Mouse (Mus musculus) naive thymus-derived CD4-positive, alpha-beta T cell, adult 2 months (primary cell): ENCODE data around the gene Tescl.
A peak's percentile ranks its signal among the peaks of the same experiment; 100 is the strongest.

ENCODE experiments used
- DNase-seq: peaks from one replicate; pipeline ENCODE4 v3.0.0-alpha.2; 2011; ENCODE audit warnings: low read depth

Gene Tescl

DNA sequence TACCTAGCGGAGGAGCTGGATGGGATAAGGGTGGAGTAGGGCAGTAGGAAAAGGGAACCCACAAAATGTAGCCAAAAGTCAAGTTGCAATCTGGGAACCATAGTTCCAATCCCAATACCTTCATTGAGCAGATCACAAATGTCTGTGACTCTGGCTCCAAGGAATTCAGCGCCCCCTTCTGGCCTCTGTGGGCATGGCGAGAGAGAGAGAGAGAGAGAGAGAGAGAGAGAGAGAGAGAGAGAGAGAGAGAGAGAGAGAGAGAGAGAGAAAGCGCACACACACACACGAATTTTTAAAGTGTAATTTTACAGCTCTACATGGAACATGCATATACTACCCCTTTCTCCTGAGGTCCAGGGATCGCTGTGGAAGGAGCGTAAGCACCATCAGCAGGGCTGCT is 29.5 kb upstream of the Tescl start:
- DNase-seq: peak; percentile 87

GRCm38 (mm10) chr7:24361001-24361400 is 27.3 kb upstream of the Tescl start:
- DNase-seq: peak; percentile 55

DNA sequence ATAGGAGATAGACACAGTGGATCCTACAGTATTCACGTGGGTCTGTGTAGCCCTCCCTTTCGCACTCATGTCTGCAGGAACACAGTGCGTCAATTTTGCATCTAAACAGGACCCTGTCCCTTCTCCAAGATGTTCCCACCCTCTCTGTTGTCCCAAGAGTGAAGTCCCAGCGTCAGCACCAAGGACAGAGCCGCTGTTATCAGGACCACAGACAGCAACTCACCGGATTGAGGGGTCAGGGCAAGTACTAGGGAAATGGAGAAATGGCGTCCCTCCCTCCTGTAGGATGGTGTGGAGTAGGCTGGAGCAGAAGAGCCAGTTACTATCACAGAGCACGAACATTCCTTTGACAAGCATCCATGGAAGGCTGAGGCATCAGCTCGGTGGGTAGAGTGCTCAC is 25.5 kb upstream of the Tescl start:
- no peak for DNase-seq

- peak; percentile 64 for DNase-seq
Observed at GRCm38 (mm10) chr7:24357899-24358298, 24.2 kb upstream of the Tescl start.

DNA sequence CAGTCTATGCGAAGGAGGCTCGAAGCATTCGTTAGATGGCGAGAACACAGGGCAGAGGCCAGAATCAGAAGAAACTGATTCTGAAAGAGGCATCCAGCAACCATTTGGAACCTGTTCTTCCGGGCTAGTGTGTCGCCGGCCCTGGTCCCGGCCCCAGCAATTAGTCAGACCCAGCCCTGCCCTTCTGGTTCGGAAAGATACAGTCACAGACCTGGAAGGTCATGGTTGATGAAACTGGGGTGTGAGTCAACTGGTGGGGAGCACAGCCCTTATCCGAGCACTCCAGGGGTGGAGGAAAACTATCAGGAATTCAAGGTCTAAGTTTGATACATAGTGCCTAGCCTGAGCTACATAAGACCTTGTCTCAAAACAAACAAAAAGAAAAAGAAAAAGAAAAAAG is 22.3 kb upstream of the Tescl start:
- DNase-seq: no peak

- no peak for DNase-seq
Observed at GRCm38 (mm10) chr7:24355646-24356045, 21.9 kb upstream of the Tescl start.

GRCm38 (mm10) chr7:24348896-24349295 is 15.2 kb upstream of the Tescl start, which contains the start of gene Lypd5:
Lypd5 (plus strand) TSS chr7:24349196.
- DNase-seq: no peak

GRCm38 (mm10) chr7:24346444-24346843 is 12.7 kb upstream of the Tescl start:
- no peak for DNase-seq

GRCm38 (mm10) chr7:24343701-24344272 is 10.1 kb upstream of the Tescl start:
- no peak for DNase-seq

- no peak for DNase-seq
Observed at GRCm38 (mm10) chr7:24338241-24338640, 4.5 kb upstream of the Tescl start.

DNA sequence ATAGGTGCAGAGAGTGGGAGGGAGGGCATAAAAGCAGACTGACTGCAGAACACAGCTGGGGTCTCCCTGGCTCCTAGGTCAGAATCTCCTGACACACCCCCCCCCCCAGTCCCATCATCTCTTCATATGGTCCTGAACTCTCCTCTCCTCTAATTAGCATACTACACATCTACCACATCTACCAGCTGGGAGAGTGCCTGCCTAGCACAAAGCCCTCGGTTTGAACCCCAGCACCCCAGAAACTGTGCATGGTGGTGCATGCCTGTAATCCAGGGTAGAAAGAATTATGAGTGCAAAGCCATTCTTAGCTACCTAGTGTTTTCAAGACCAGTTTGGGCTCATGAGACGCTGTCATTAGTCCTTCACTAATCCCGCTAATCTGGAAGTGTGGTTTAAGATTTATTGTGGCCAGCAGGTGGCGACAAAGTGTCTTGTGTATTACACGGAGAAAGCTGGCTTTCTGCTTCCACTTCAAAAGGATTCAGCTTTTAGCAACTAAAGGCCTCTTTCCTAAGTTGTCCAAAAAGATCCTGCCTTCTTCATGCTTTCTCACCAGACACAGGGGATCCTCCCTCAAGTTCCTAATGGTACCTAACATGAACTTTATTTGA is 2.1 kb upstream of the Tescl start:
- peak; percentile 90 for DNase-seq

- no peak for DNase-seq
Observed at GRCm38 (mm10) chr7:24327281-24327975, 6.3 kb downstream of the Tescl start.

- DNase-seq: no peak
Observed at GRCm38 (mm10) chr7:24326273-24327135, 7.2 kb downstream of the Tescl start.

DNA sequence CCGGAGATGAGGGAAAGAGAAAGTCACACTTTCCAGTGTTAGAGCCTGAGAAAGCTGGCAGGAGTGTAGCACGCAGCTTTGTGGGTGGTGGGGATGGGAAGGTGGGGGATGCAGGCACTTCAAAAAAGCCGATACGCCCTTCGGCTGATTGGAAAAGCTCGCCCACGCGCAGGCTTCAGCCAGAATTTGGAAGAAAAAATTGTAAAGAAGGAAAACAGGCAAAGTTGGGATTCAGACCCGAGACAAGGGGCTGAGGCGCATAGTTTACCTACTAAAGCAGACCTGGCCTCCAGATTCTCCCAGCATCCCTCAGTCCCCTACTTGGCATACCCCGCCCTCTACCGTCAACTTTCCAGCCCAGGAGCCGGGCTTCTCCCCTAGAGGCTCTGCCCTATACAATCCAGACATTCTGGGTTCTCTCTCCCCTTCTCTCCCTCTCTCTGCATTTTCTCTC is 8.0 kb downstream of the Tescl start:
- DNase-seq: no peak

DNA sequence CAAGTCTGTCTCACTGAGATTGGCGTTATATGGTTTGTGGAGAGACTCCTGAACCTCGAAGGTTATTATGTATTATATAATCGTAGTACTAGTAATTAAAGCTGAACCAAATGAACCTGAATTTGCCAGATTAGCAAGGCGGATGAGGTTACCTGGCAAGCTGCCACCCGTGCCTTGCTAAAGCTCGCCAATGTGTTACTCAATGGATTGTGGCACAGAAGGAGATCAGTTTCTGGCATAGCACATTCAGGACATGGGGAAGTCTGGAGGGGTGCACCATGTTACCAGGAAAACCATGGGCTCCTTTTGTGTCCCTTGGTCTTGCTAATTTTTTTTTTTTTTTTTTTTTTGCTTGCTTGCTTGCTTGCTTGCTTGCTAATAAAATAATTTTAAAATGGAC is 8.5 kb downstream of the Tescl start:
- no peak for DNase-seq

GRCm38 (mm10) chr7:24322593-24322992 is 11.1 kb downstream of the Tescl start:
- DNase-seq: no peak

- DNase-seq: no peak
Observed at GRCm38 (mm10) chr7:24318942-24319341, 14.8 kb downstream of the Tescl start.

DNA sequence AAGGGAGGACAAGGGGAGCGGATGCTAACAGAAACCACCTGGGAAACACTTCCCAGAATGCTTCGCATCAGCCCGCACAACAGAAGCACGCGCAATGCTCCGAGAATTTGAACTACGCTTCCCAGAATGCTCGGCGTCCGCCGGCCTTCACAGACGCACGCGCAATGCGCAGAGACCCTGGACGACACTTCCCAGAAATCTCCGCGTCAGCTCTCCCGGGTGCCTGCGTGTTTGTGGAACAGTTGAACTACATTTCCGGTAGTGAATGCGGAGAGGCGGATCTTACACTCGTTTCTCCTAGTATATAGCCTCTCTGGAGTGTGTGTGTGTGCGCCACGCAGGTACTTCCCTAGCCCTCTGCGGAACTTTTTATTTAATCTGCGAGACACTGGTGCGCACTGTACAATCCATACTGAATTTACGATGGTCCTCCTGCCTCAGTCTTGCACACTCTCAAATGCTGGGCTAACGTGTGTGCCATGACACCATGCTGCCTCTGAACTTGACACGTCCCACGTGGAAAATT is 17.1 kb downstream of the Tescl start, which contains the start of gene Zfp94:
Gene Zfp94 (minus strand): TSS at position 100 of the 526 bp plus-strand sequence.
- DNase-seq: peak; percentile 90

- no peak for DNase-seq
Observed at GRCm38 (mm10) chr7:24315726-24316566, 17.8 kb downstream of the Tescl start.

GRCm38 (mm10) chr7:24300771-24301282 is 32.9 kb downstream of the Tescl start, which contains the start of gene Zfp61:
Zfp61 (minus strand) TSS chr7:24301232.
- DNase-seq: peak; percentile 51
